Mouse (Mus musculus): ENCODE results near the gene 4930442H23Rik. TPM values are rescaled to one million over a fixed set of nuclear protein-coding genes. Genes with fewer than 3 reads are reported as not detected.

The 4930442H23Rik gene
- total RNA-seq, 2 experiments from 2014 or later, result not detected

DNA sequence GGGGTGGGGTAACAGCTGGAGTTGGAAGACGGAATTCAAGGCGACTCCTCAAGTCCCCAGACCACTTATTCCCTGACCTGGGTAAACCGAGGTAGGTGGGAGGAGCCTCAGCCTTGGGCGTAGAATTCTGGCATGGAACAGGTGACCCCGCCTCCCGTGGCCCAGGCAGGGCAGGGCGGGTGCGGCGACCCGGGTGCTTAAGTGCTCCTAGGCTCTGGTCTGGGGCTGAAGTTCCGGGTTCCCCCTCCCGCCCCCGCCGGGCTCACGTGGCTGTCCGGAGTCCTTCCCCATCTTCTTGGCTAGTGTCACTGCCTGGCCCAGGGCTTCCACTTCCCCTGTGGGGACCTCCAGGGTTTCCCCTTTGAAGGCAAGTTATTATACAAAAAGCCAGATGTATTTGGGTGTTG lies 49.5 kb downstream of the 4930442H23Rik start:
- ATAC-seq (replicated peaks; ENCODE audit: poor library complexity), result peak; percentile 35

Other genes with a start within 250 kb of the 4930442H23Rik start
- 0.44 and 0.57 TPM in 2 replicates for gene Gng7, start 168.9 kb downstream of the 4930442H23Rik start, total RNA-seq (2015)
- 0.83 and 1.2 TPM in 2 replicates for gene Gng7, start 168.9 kb downstream of the 4930442H23Rik start, total RNA-seq (2017)
- gene Diras1, start 158.2 kb downstream of the 4930442H23Rik start, total RNA-seq (2015), result not detected in 2 replicates
- not detected in 2 replicates for gene Diras1, start 158.2 kb downstream of the 4930442H23Rik start, total RNA-seq (2017)
- gene Slc39a3, start 146.4 kb downstream of the 4930442H23Rik start, total RNA-seq (2015), result 1.9 and 2.3 TPM in 2 replicates
- 4.2 and 5.0 TPM in 2 replicates for gene Slc39a3, start 146.4 kb downstream of the 4930442H23Rik start, total RNA-seq (2017)
- gene Sgta, start 123.7 kb downstream of the 4930442H23Rik start, total RNA-seq (2015), result 27.0 and 37.6 TPM in 2 replicates
- gene Sgta, start 123.7 kb downstream of the 4930442H23Rik start, total RNA-seq (2017), result 31.1 and 31.7 TPM in 2 replicates
- 12.7 and 15.6 TPM in 2 replicates for gene Thop1, start 113.8 kb downstream of the 4930442H23Rik start, total RNA-seq (2015)
- 28.0 and 28.7 TPM in 2 replicates for gene Thop1, start 113.8 kb downstream of the 4930442H23Rik start, total RNA-seq (2017)
- 0.54 and 0.88 TPM in 2 replicates for gene Creb3l3, start 85.0 kb downstream of the 4930442H23Rik start, total RNA-seq (2015)
- 0.30 and 0.58 TPM in 2 replicates for gene Creb3l3, start 85.0 kb downstream of the 4930442H23Rik start, total RNA-seq (2017)
- gene Map2k2, start 77.9 kb downstream of the 4930442H23Rik start, total RNA-seq (2015), result 34.4 and 42.5 TPM in 2 replicates
- 50.1 and 54.9 TPM in 2 replicates for gene Map2k2, start 77.9 kb downstream of the 4930442H23Rik start, total RNA-seq (2017)
- 17.4 and 18.9 TPM in 2 replicates for gene Zbtb7a, start 48.6 kb downstream of the 4930442H23Rik start, total RNA-seq (2015)
- gene Zbtb7a, start 48.6 kb downstream of the 4930442H23Rik start, total RNA-seq (2017), result 7.7 and 8.6 TPM in 2 replicates
- gene Pias4, start 15.9 kb downstream of the 4930442H23Rik start, total RNA-seq (2015), result 9.4 and 10.0 TPM in 2 replicates
- 9.4 and 9.8 TPM in 2 replicates for gene Pias4, start 15.9 kb downstream of the 4930442H23Rik start, total RNA-seq (2017)
- gene Eef2, start 7.2 kb downstream of the 4930442H23Rik start, total RNA-seq (2015), result 526 and 599 TPM in 2 replicates
- gene Eef2, start 7.2 kb downstream of the 4930442H23Rik start, total RNA-seq (2017), result 1,508 and 1,553 TPM in 2 replicates
- gene Dapk3, start 844 bp downstream of the 4930442H23Rik start, total RNA-seq (2015), result 15.5 and 17.2 TPM in 2 replicates
- 37.2 and 54.7 TPM in 2 replicates for gene Dapk3, start 844 bp downstream of the 4930442H23Rik start, total RNA-seq (2017)
- not detected in 2 replicates for gene Nmrk2, start 18.2 kb upstream of the 4930442H23Rik start, total RNA-seq (2015)
- gene Nmrk2, start 18.2 kb upstream of the 4930442H23Rik start, total RNA-seq (2017), result not detected in 2 replicates
- gene Atcay, start 47.0 kb upstream of the 4930442H23Rik start, total RNA-seq (2015), result not detected in 2 replicates
- gene Atcay, start 47.0 kb upstream of the 4930442H23Rik start, total RNA-seq (2017), result not detected in 2 replicates
- 0.05 TPM in 1 of 2 replicates, not detected in the other for gene Zfr2, start 49.3 kb upstream of the 4930442H23Rik start, total RNA-seq (2015)
- gene Zfr2, start 49.3 kb upstream of the 4930442H23Rik start, total RNA-seq (2017), result 0.17 TPM in 1 of 2 replicates, not detected in the other
- gene Matk, start 69.1 kb upstream of the 4930442H23Rik start, total RNA-seq (2015), result 10.2 and 16.7 TPM in 2 replicates
- 32.7 and 33.7 TPM in 2 replicates for gene Matk, start 69.1 kb upstream of the 4930442H23Rik start, total RNA-seq (2017)
- gene Mrpl54, start 83.1 kb upstream of the 4930442H23Rik start, total RNA-seq (2015), result 95.1 and 97.1 TPM in 2 replicates
- gene Mrpl54, start 83.1 kb upstream of the 4930442H23Rik start, total RNA-seq (2017), result 155 and 196 TPM in 2 replicates
- 15.5 and 20.2 TPM in 2 replicates for gene Apba3, start 83.1 kb upstream of the 4930442H23Rik start, total RNA-seq (2015)
- gene Apba3, start 83.1 kb upstream of the 4930442H23Rik start, total RNA-seq (2017), result 10.5 and 16.9 TPM in 2 replicates
- 2.3 TPM in 2 replicates for gene Tjp3, start 107.7 kb upstream of the 4930442H23Rik start, total RNA-seq (2015)
- gene Tjp3, start 107.7 kb upstream of the 4930442H23Rik start, total RNA-seq (2017), result 3.9 and 5.2 TPM in 2 replicates
- gene Pip5k1c, start 109.1 kb upstream of the 4930442H23Rik start, total RNA-seq (2015), result 18.9 and 24.6 TPM in 2 replicates
- 32.4 and 37.4 TPM in 2 replicates for gene Pip5k1c, start 109.1 kb upstream of the 4930442H23Rik start, total RNA-seq (2017)
- gene Cactin, start 137.3 kb upstream of the 4930442H23Rik start, total RNA-seq (2015), result 7.1 and 7.6 TPM in 2 replicates
- gene Cactin, start 137.3 kb upstream of the 4930442H23Rik start, total RNA-seq (2017), result 30.8 and 32.7 TPM in 2 replicates
- gene Tbxa2r, start 144.9 kb upstream of the 4930442H23Rik start, total RNA-seq (2015), result 0.20 and 0.47 TPM in 2 replicates
- 0.47 TPM in 1 of 2 replicates, not detected in the other for gene Tbxa2r, start 144.9 kb upstream of the 4930442H23Rik start, total RNA-seq (2017)
- 0.32 TPM in 1 of 2 replicates, not detected in the other for gene Gipc3, start 159.4 kb upstream of the 4930442H23Rik start, total RNA-seq (2015)
- gene Gipc3, start 159.4 kb upstream of the 4930442H23Rik start, total RNA-seq (2017), result 0.17 TPM in 1 of 2 replicates, not detected in the other
- 24.5 and 29.0 TPM in 2 replicates for gene Hmg20b, start 166.6 kb upstream of the 4930442H23Rik start, total RNA-seq (2015)
- gene Hmg20b, start 166.6 kb upstream of the 4930442H23Rik start, total RNA-seq (2017), result 22.2 and 32.3 TPM in 2 replicates
- 6.7 and 7.0 TPM in 2 replicates for gene Mfsd12, start 173.6 kb upstream of the 4930442H23Rik start, total RNA-seq (2015)
- gene Mfsd12, start 173.6 kb upstream of the 4930442H23Rik start, total RNA-seq (2017), result 12.1 and 12.6 TPM in 2 replicates
- 0.59 and 0.99 TPM in 2 replicates for gene 4930404N11Rik, start 182.0 kb upstream of the 4930442H23Rik start, total RNA-seq (2015)
- 0.92 and 2.2 TPM in 2 replicates for gene 4930404N11Rik, start 182.0 kb upstream of the 4930442H23Rik start, total RNA-seq (2017)
- gene Fzr1, start 194.7 kb upstream of the 4930442H23Rik start, total RNA-seq (2015), result 17.1 and 21.7 TPM in 2 replicates
- 17.3 and 17.8 TPM in 2 replicates for gene Fzr1, start 194.7 kb upstream of the 4930442H23Rik start, total RNA-seq (2017)
- 9.3 and 13.7 TPM in 2 replicates for gene Dohh, start 200.6 kb upstream of the 4930442H23Rik start, total RNA-seq (2015)
- 36.5 and 52.5 TPM in 2 replicates for gene Dohh, start 200.6 kb upstream of the 4930442H23Rik start, total RNA-seq (2017)
- 2.6 and 3.0 TPM in 2 replicates for gene Gm48551, start 200.6 kb upstream of the 4930442H23Rik start, total RNA-seq (2015)
- gene Gm48551, start 200.6 kb upstream of the 4930442H23Rik start, total RNA-seq (2017), result 0.62 and 1.7 TPM in 2 replicates
- gene Gm48552, start 205.2 kb upstream of the 4930442H23Rik start, total RNA-seq (2015), result not detected in 2 replicates
- gene Gm48552, start 205.2 kb upstream of the 4930442H23Rik start, total RNA-seq (2017), result 0.46 TPM in 1 of 2 replicates, not detected in the other
- 31.0 and 31.4 TPM in 2 replicates for gene Smim24, start 209.2 kb upstream of the 4930442H23Rik start, total RNA-seq (2015)
- 7.5 and 17.1 TPM in 2 replicates for gene Smim24, start 209.2 kb upstream of the 4930442H23Rik start, total RNA-seq (2017)